ENCODE assay signal across 16 mouse cellular contexts in the genomic region with DNA sequence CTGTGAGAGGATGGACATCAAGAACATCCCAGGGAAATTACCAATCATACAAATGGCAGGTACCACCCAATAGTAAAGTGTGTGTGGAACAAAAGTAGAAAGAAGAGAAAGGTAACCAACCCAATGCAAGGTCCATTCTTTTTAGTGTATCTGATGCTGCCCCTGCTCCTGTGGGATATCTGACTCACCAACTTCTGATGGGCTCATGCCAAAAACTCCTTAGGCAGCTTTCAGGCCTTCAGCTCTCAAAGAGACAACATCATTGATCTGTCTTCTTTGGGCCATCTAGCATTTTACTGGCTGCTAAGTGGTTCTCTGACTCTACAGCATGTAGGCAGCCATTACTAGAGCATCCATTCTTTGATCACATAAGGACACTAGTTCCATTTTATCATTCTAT.
"Had no signal": no experiment of that assay in that cellular context is flagged by ENCODE, and none has a peak within 500 bp of the region (broad histone marks: within the 10 kb centered on the region; RNA-seq: fewer than 3 reads in every experiment).

No protein-coding gene starts in this region.

- H3K27me3 ChIP-seq: neural tube, embryonic 13.5 days; neural tube, embryonic 15.5 days; stomach, embryonic 15.5 days had no signal

- H3K4me1 ChIP-seq: neural tube, embryonic 13.5 days; neural tube, embryonic 15.5 days; stomach, embryonic 15.5 days had no signal

- H3K36me3 ChIP-seq: neural tube, embryonic 13.5 days; neural tube, embryonic 15.5 days; stomach, embryonic 15.5 days had no signal

- DNase-seq: retina, postnatal 1 day; right cerebral cortex, adult 18-20 months; right cerebral cortex, postnatal 14 days; right cerebral cortex, postnatal 25 days; right cerebral cortex, postnatal 4 days; spleen, adult 18-20 months; thymus, adult 18-20 months; thymus, adult 2 months; thymus, postnatal 14 days; thymus, postnatal 25 days; thymus, postnatal 36 days; thymus, postnatal 4 days had no signal

- H3K9me3 ChIP-seq: neural tube, embryonic 13.5 days; neural tube, embryonic 15.5 days; stomach, embryonic 15.5 days had no signal

- H3K9ac ChIP-seq: neural tube, embryonic 13.5 days; neural tube, embryonic 15.5 days; stomach, embryonic 15.5 days had no signal

- H3K4me2 ChIP-seq: neural tube, embryonic 13.5 days; neural tube, embryonic 15.5 days; stomach, embryonic 15.5 days had no signal

- H3K4me3 ChIP-seq: neural tube, embryonic 13.5 days; neural tube, embryonic 15.5 days; stomach, embryonic 15.5 days had no signal

- H3K27ac ChIP-seq: neural tube, embryonic 13.5 days; neural tube, embryonic 15.5 days; stomach, embryonic 15.5 days; stomach, postnatal 0 days had no signal
